Mouse (Mus musculus) gastrocnemius, adult 2 months (tissue): ENCODE results near the gene Camta1. TPM values are rescaled to one million over a fixed set of nuclear protein-coding genes. Genes with fewer than 3 reads are reported as not detected.

Experiments used
- DNase-seq: peaks from one replicate; pipeline ENCODE4 v3.0.0; 2022
- H3K27ac ChIP-seq: fragments of 200-600 bp; 2 replicates; pipeline ENCODE4 v1.8.1; 2022; ENCODE audit warnings: mild to moderate bottlenecking
- H3K4me3 ChIP-seq: fragments of 200-600 bp; 2 replicates; pipeline ENCODE4 v1.8.1; 2022; ENCODE audit warnings: mild to moderate bottlenecking, moderate library complexity
- CTCF ChIP-seq: fragments of 200-600 bp; IDR thresholded peaks from 2 replicates; pipeline ENCODE4 v1.8.1; 2022; ENCODE audit warnings: antibody characterized with exemption, mild to moderate bottlenecking, moderate library complexity
- intact Hi-C: fragments of 180-260 bp; cut with DNase I; formaldehyde crosslinking; loops from one replicate; pipeline ENCODE4 v1.15.1; 2025
- total RNA-seq, 2 experiments: library from RNA; stranded (reverse); gene quantifications; 2 replicates each; pipeline ENCODE4 v1.2.3; 2021

Camta1 gene
- total RNA-seq, 2 experiments from 2014 or later: 95.9 to 126 TPM

- intact Hi-C loops: no loop called here
- no peak for TF ChIP-seq CTCF
- DNase-seq: no peak
Measured at GRCm38 (mm10) chr4:151005656-151006318, 855.9 kb downstream of the Camta1 start.

GRCm38 (mm10) chr4:151001397-151001796 is 860.3 kb downstream of the Camta1 start:
- Histone ChIP-seq H3K4me3 (no peak overlapping the region), H3K27ac (no peak overlapping the region)
- TF ChIP-seq CTCF: no peak
- no peak for DNase-seq
- intact Hi-C loops: no loop called here

More at GRCm38 (mm10) chr4:151005656-151006318, 855.9 kb downstream of the Camta1 start:
- no peak overlapping the region for H3K27ac ChIP-seq
- no peak overlapping the region for H3K4me3 ChIP-seq

GRCm38 (mm10) chr4:150998626-150999025 is 863.0 kb downstream of the Camta1 start:
- intact Hi-C loops: no loop called here
- no peak for DNase-seq
- Histone ChIP-seq H3K27ac (no peak overlapping the region), H3K4me3 (no peak overlapping the region)
- TF ChIP-seq CTCF: no peak

- no peak for TF ChIP-seq CTCF
- intact Hi-C loops: no loop called here
Measured at GRCm38 (mm10) chr4:150996797-150997196, 864.9 kb downstream of the Camta1 start, which contains the start of gene Uts2. TSS of gene Uts2 (plus strand) at chr4:150997097.

GRCm38 (mm10) chr4:150990148-150990547 is 871.5 kb downstream of the Camta1 start:
- Histone ChIP-seq H3K4me3 (no peak overlapping the region), H3K27ac (no peak overlapping the region)
- TF ChIP-seq CTCF: peak; percentile 53
- DNase-seq: no peak
- intact Hi-C loops: no loop called here

More at GRCm38 (mm10) chr4:150996797-150997196, 864.9 kb downstream of the Camta1 start, which contains the start of gene Uts2:
- Histone ChIP-seq H3K4me3 (no peak within 1 kb of the TSS), H3K27ac (no peak within 1 kb of the TSS)
- DNase-seq: no peak

- no peak for TF ChIP-seq CTCF
- no peak for DNase-seq
- Histone ChIP-seq H3K27ac (no peak overlapping the region), H3K4me3 (no peak overlapping the region)
- intact Hi-C loops: no loop called here
Measured at GRCm38 (mm10) chr4:150980153-150980552, 881.5 kb downstream of the Camta1 start.

DNA sequence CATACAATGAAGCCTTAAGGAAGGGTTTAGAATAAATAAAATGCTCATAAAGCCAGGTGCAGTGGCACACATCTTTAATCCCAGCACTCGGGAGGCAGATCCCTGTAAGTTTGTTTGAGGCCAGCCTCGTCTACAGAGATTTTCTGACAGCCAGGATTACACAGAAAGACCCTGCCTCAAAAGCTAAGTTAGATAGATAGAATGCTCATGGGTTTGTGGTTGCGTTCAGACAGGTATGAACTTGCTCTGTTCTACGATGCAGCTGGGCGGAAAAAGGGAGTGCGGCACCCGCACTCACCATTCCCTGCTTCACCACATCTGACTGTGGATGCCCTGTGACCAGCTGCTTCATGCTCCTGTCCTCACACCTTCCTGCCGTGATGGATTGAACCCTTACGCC is 882.2 kb downstream of the Camta1 start:
- no peak for DNase-seq
- TF ChIP-seq CTCF: no peak
- Histone ChIP-seq H3K4me3 (no peak overlapping the region), H3K27ac (no peak overlapping the region)
- intact Hi-C loops: no loop called here

DNA sequence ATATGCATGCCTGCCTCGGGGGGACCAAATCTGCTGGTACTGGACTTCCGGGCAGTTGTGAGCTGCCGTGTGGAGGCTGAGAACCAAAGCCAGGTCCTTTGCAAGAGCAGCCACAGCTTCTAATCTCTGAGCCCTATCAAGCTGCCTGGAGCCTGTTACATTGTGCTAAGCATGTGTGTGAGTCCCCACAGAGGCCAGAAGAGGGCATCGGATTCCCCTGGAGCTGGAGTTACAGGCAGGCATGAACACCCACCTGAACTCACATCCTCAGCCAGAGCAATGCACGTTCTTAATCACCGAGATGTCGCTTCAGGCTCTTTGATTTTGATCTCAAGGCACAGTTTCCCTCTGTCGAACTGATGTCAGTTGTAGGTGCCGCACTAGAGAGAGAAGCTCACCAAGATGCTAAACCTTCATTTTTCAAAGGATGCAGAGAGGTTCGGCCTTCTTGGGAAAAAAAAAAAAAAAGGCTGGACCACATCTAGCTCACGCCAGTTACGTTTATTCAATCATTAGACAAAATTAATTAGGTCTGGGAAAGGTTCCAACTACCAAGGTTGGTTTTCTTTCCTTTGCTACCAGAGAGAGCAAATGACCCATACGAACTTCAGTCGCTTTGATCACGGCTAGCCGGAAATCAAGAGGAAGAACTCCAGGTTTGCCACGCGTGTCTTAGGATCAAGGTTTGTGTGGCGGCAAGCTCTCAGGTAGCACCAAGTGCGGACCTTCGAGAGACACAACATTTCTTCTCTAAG is 883.3 kb downstream of the Camta1 start:
- intact Hi-C loops: no loop called here
- H3K4me3 ChIP-seq: no peak overlapping the region
- no peak for TF ChIP-seq CTCF
- H3K27ac ChIP-seq: no peak overlapping the region
- DNase-seq: no peak

DNA sequence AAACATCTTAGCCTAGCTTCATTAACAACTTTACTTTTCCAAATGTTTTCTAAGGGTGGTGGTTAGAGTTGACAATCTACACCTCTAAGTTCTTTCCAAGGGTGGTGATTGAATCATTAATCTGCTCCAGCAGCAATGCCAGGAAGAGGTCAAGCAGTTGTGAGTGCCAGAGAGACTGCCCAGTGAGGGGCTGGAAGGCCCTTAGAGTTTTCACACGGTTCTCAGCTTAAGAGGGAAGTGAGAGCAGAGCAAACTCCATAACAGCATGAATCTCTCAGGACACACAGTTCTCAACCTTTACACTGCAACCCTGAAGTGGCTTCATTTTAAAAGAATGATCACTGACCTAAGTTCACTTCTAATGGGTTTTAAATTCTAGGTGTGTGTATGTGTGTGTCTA is 886.5 kb downstream of the Camta1 start:
- no peak for DNase-seq
- no peak for TF ChIP-seq CTCF

GRCm38 (mm10) chr4:150973264-150973663 is 888.4 kb downstream of the Camta1 start:
- no peak overlapping the region for H3K4me3 ChIP-seq
- intact Hi-C loops: no loop called here
- no peak for TF ChIP-seq CTCF
- no peak for DNase-seq
- no peak overlapping the region for H3K27ac ChIP-seq

More for the DNA sequence above, 886.5 kb downstream of the Camta1 start:
- intact Hi-C loops: no loop called here
- Histone ChIP-seq H3K27ac (no peak overlapping the region), H3K4me3 (no peak overlapping the region)

DNA sequence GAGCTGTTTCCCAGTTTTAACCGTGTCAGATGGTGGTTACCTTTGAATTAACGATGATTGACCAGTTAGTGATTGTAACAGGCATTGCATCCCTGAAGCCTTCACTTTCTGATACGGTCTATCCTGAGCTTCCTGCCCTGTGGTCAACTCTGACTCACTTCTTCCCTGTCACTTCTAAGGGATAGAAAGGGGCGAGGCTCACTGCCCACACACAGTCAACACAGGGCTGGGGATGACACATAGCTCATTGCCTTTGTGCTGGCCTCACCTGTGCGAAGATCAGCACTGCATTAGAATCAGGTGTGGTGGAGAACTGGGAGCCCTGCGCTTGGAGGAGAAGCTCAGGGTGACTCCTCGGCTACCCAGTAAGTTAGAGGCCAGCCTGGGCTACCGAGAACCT is 892.7 kb downstream of the Camta1 start:
- intact Hi-C loops: no loop called here
- no peak overlapping the region for H3K4me3 ChIP-seq
- no peak for TF ChIP-seq CTCF
- no peak overlapping the region for H3K27ac ChIP-seq
- DNase-seq: no peak

GRCm38 (mm10) chr4:150966556-150966955 is 895.1 kb downstream of the Camta1 start:
- DNase-seq: peak; percentile 51
- TF ChIP-seq CTCF: peak; percentile 71

GRCm38 (mm10) chr4:150965555-150965951 is 896.1 kb downstream of the Camta1 start:
- TF ChIP-seq CTCF: no peak
- Histone ChIP-seq H3K4me3 (no peak overlapping the region), H3K27ac (no peak overlapping the region)
- intact Hi-C loops: no loop called here
- no peak for DNase-seq

More at GRCm38 (mm10) chr4:150966556-150966955, 895.1 kb downstream of the Camta1 start:
- no peak overlapping the region for H3K27ac ChIP-seq
- intact Hi-C loops: loop anchor here (1.0 kb wide), 1 partner anchor 310 kb away; no protein-coding TSS in a partner anchor
- no peak overlapping the region for H3K4me3 ChIP-seq
